Mouse (Mus musculus) olfactory bulb, adult 2 months (tissue): ENCODE results near the gene Gm20489. TPM values are rescaled to one million over a fixed set of nuclear protein-coding genes. Genes with fewer than 3 reads are reported as not detected.

ENCODE experiments used
- H3K27ac ChIP-seq: fragments of 200-500 bp; 2 replicates; pipeline ENCODE4 v1.5.1; 2012; ENCODE audit warnings: low read depth, low read length; ENCODE audit not compliant: insufficient read depth
- H3K4me1 ChIP-seq: fragments of 200-500 bp; 2 replicates; pipeline ENCODE4 v1.6.1; 2012; ENCODE audit warnings: low read length; ENCODE audit not compliant: control insufficient read depth, insufficient read depth
- H3K4me3 ChIP-seq: fragments of 200-500 bp; 2 replicates; pipeline ENCODE4 v1.5.1; 2012; ENCODE audit warnings: mild to moderate bottlenecking, low read depth, low read length, moderate library complexity; ENCODE audit not compliant: insufficient read depth
- CTCF ChIP-seq: fragments of 200-500 bp; IDR thresholded peaks from 2 replicates; pipeline ENCODE4 v1.5.1; 2012; ENCODE audit warnings: low read depth, mild to moderate bottlenecking, low read length, moderate library complexity; ENCODE audit not compliant: insufficient read depth
- POLR2A ChIP-seq: fragments of 200-500 bp; IDR thresholded peaks from 2 replicates; pipeline ENCODE4 v1.6.1; 2012; ENCODE audit warnings: mild to moderate bottlenecking, low read depth, low read length, moderate library complexity; ENCODE audit not compliant: insufficient read depth
- WGBS: fragments of 180-500 bp; shearing (Covaris S2); methylation state at CpG from one replicate; pipeline ENCODE4 v1.1.7; 2018; 5-methylcytosine and 5-hydroxymethylcytosine counted together
- polyA plus RNA-seq: library from polyadenylated mRNA; stranded (reverse); fragments of >200 nt; gene quantifications from 2 replicates; pipeline ENCODE4 v1.2.4, GENCODE M21; 2012; ENCODE audit warnings: low replicate concordance; ENCODE audit not compliant: missing spikeins, insufficient read depth, insufficient read length

Gm20489 gene
- polyA plus RNA-seq, 1 experiment: not detected

GRCm38 (mm10) chrX:101221834-101222795 lies 46.7 kb downstream of the Gm20489 start, which contains the start of gene Snx12:
TSS of gene Snx12 (minus strand) at chrX:101222563.
- peak within 1 kb of the TSS; percentile 84 for H3K4me3 ChIP-seq
- H3K4me1 ChIP-seq: no peaks in the 10 kb centered on the region
- TF ChIP-seq CTCF (no peak), POLR2A (0 out of 2 replicates have a peak, but pooled peaks have one; percentile 17)
- WGBS: 28% methylated on average over 55 of the region's 55 CpGs
- H3K27ac ChIP-seq: peak within 1 kb of the TSS; percentile 85

Other genes with a start within 250 kb of the Gm20489 start
- gene Tex11, start 209.4 kb downstream of the Gm20489 start, polyA plus RNA-seq: not detected in 2 replicates
- gene Slc7a3, start 183.0 kb downstream of the Gm20489 start, polyA plus RNA-seq: not detected in 2 replicates
- not detected in 2 replicates for gene Snx12, start 46.5 kb downstream of the Gm20489 start, polyA plus RNA-seq
- gene Foxo4, start 14.5 kb downstream of the Gm20489 start, polyA plus RNA-seq: not detected in 2 replicates
- gene Gm614, start 5.0 kb downstream of the Gm20489 start, polyA plus RNA-seq: not detected in 2 replicates
- not detected in 2 replicates for gene Il2rg, start 768 bp downstream of the Gm20489 start, polyA plus RNA-seq
- not detected in 2 replicates for gene Med12, start 5.0 kb upstream of the Gm20489 start, polyA plus RNA-seq
- gene Nlgn3, start 30.1 kb upstream of the Gm20489 start, polyA plus RNA-seq: not detected in 2 replicates
- gene Gjb1, start 107.4 kb upstream of the Gm20489 start, polyA plus RNA-seq: not detected in 2 replicates
- not detected in 2 replicates for gene Zmym3, start 151.8 kb upstream of the Gm20489 start, polyA plus RNA-seq
- gene Nono, start 160.3 kb upstream of the Gm20489 start, polyA plus RNA-seq: 352 TPM in 1 of 2 replicates, not detected in the other
- not detected in 2 replicates for gene Itgb1bp2, start 180.1 kb upstream of the Gm20489 start, polyA plus RNA-seq